Mouse (Mus musculus) hindbrain, embryonic 14.5 days (tissue): Measurements from ENCODE around the gene Il22ra1. TPM values are rescaled to one million over a fixed set of nuclear protein-coding genes. Genes with fewer than 3 reads are reported as not detected.
A peak's percentile ranks its signal among the peaks of the same experiment; 100 is the strongest.

Source experiments
- ATAC-seq: fragments of 200-750 bp; cut with Nextera tagmentation; 2 replicates; pipeline ENCODE4 v1.8.0; 2017; ENCODE audit warnings: moderate number of reproducible peaks, mild to moderate bottlenecking, moderate TSS enrichment, moderate library complexity; ENCODE audit not compliant: low FRiP score
- DNase-seq: peaks from one replicate; pipeline ENCODE4 v3.0.0-alpha.2; 2015; ENCODE audit warnings: low spot score
- H3K27ac ChIP-seq: fragments of 300-500 bp; sonication (generic); 2 replicates; pipeline ENCODE4 v1.5.1; 2014; ENCODE audit warnings: mild to moderate bottlenecking, moderate library complexity
- H3K27me3 ChIP-seq: fragments of 300-500 bp; sonication (generic); 2 replicates; pipeline ENCODE4 v1.6.1; 2014; ENCODE audit warnings: mild to moderate bottlenecking, low read length, mixed read lengths; ENCODE audit not compliant: control insufficient read depth, insufficient read depth
- H3K36me3 ChIP-seq: fragments of 300-500 bp; sonication (generic); replicated peaks from 2 replicates; pipeline ENCODE4 v1.6.1; 2014; ENCODE audit not compliant: control insufficient read depth, insufficient read depth
- H3K4me1 ChIP-seq: fragments of 300-500 bp; sonication (generic); replicated peaks from 2 replicates; pipeline ENCODE4 v1.6.1; 2014; ENCODE audit warnings: antibody characterized with exemption, low read length, mixed read lengths; ENCODE audit not compliant: control insufficient read depth, insufficient read depth
- H3K4me2 ChIP-seq: fragments of 300-500 bp; sonication (generic); replicated peaks from 2 replicates; pipeline ENCODE4 v1.6.1; 2014; ENCODE audit warnings: mild to moderate bottlenecking, moderate library complexity
- H3K4me3 ChIP-seq: fragments of 300-500 bp; sonication (generic); replicated peaks from 2 replicates; pipeline ENCODE4 v1.5.1; 2014; ENCODE audit warnings: mild to moderate bottlenecking, low read length
- H3K9ac ChIP-seq: fragments of 300-500 bp; sonication (generic); 2 replicates; pipeline ENCODE4 v1.6.1; 2014
- H3K9me3 ChIP-seq: fragments of 300-500 bp; sonication (generic); 2 replicates; pipeline ENCODE4 v1.6.1; 2016; ENCODE audit warnings: low read length; ENCODE audit not compliant: control insufficient read depth
- WGBS: fragments of 180-500 bp; shearing (Covaris S2); extraction: QIAGEN DNeasy Blood & Tissue Kit; methylation state at CpG from one replicate; pipeline ENCODE4 v1.1.7; 2014; 5-methylcytosine and 5-hydroxymethylcytosine counted together
- polyA plus RNA-seq: library from polyadenylated mRNA; unstranded; fragments of >200 nt; fragmentation: Nextera tagmentation; extraction: Ambion mirVana; gene quantifications from 2 replicates; pipeline ENCODE4 v1.2.1, GENCODE M21; 2014

Gene Il22ra1
- polyA plus RNA-seq, 1 experiment from 2014 or later: not detected

DNA sequence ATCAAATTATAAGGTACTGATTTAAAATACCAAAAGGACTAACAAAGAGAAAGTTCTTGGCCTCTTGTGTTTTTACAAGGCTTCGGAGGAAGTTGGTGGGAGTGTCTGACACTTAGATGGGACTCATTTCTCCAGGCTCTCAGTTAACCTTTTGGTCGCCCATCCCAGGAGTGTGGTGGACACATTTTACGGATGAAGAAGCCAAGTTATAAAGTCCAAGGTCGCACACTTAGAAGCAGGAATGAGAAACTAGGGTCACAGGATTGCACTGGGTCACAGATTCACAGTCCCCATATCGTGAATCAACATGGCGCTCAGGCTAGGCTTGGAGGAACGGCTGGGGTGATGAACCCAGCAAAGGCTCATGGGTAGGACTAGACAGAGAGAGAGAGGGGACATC, 33.6 kb downstream of the Il22ra1 start:
- no peak overlapping the region for H3K4me3 ChIP-seq
- DNase-seq (no peak), ATAC-seq (no peak)
- H3K4me2 ChIP-seq: no peak overlapping the region
- no peaks in the 10 kb centered on the region for H3K36me3 ChIP-seq
- H3K27me3 ChIP-seq: no peaks in the 10 kb centered on the region
- WGBS: 86% methylated on average over 7 of the region's 7 CpGs
- H3K9ac ChIP-seq: no peak overlapping the region
- H3K27ac ChIP-seq: no peak overlapping the region
- no peaks in the 10 kb centered on the region for H3K9me3 ChIP-seq
- no peaks in the 10 kb centered on the region for H3K4me1 ChIP-seq

GRCm38 (mm10) chr4:135762251-135762906, 34.4 kb downstream of the Il22ra1 start:
- WGBS: 10% methylated on average over 19 of the region's 19 CpGs
- DNase-seq (peak; percentile 35), ATAC-seq (no peak; the same call in 1 of the 2 replicates)
- Histone ChIP-seq H3K4me2 (peak overlapping the region; percentile 47), H3K4me1 (no peaks in the 10 kb centered on the region), H3K27me3 (no peaks in the 10 kb centered on the region), H3K9ac (peak overlapping the region; percentile 16; the same call in 1 of the 2 replicates), H3K36me3 (no peaks in the 10 kb centered on the region), H3K27ac (no peak overlapping the region), H3K4me3 (peak overlapping the region; percentile 14; the same call in 1 of the 2 replicates), H3K9me3 (no peaks in the 10 kb centered on the region)

- 92% methylated on average over 13 of the region's 13 CpGs for WGBS
- no peaks in the 10 kb centered on the region for H3K36me3 ChIP-seq
- ATAC-seq (no peak), DNase-seq (no peak)
- no peak overlapping the region for H3K9ac ChIP-seq
- H3K4me1 ChIP-seq: no peaks in the 10 kb centered on the region
- H3K4me2 ChIP-seq: no peak overlapping the region
- H3K27ac ChIP-seq: no peak overlapping the region
- no peak overlapping the region for H3K4me3 ChIP-seq
- no peaks in the 10 kb centered on the region for H3K27me3 ChIP-seq
- no peaks in the 10 kb centered on the region for H3K9me3 ChIP-seq
Measured at GRCm38 (mm10) chr4:135764700-135765099, 36.7 kb downstream of the Il22ra1 start.

DNA sequence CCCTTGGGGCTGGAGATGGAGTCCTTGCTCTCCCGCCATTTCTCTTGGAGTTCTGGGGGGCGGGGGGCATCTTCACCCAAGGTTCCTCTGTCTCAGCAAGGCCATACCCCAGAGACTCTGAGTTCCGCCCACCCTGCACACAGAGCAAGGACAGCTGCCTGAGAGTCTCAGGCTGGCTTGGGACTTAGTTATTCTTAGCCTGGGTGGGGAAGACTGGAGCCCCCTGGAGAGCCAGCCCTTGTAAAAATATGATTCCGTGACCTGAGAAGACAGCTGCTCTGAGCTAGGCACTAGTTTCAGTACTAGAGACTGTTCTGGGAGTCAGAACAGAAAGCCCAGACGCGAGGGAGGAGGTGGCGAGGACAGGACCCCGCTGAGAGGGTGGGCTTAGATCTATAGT, 37.7 kb downstream of the Il22ra1 start:
- Histone ChIP-seq H3K4me1 (no peaks in the 10 kb centered on the region), H3K27ac (no peak overlapping the region), H3K4me2 (no peak overlapping the region), H3K9ac (no peak overlapping the region), H3K36me3 (no peaks in the 10 kb centered on the region), H3K9me3 (no peaks in the 10 kb centered on the region), H3K4me3 (no peak overlapping the region), H3K27me3 (no peaks in the 10 kb centered on the region)
- 83% methylated on average over 8 of the region's 8 CpGs for WGBS
- no peak for DNase-seq
- no peak for ATAC-seq

DNA sequence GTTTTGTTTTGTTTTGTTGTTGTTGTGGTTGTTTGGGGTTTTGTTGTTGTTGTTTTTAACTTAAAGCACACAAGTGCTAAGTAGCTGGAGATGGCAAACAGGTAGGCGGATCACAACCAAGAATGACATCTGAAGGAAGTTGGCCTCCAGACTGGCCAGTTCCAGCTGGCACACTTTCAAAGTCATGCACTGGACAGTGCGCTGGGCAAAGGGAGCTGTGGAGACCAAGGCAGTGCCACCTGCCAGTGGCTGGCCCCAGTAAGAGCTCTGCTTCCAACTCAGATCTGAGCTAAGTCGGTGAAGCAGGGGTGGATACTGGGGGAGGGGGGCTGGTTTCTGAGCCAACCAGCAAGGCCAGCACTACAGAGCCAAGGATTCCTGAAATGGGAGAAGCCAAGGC, 39.0 kb downstream of the Il22ra1 start:
- Histone ChIP-seq H3K36me3 (no peaks in the 10 kb centered on the region), H3K4me2 (no peak overlapping the region), H3K4me1 (no peaks in the 10 kb centered on the region), H3K9ac (no peak overlapping the region), H3K27ac (no peak overlapping the region), H3K9me3 (no peaks in the 10 kb centered on the region), H3K4me3 (no peak overlapping the region), H3K27me3 (no peaks in the 10 kb centered on the region)
- ATAC-seq (no peak), DNase-seq (no peak)
- 70% methylated on average over 3 of the region's 3 CpGs for WGBS

DNA sequence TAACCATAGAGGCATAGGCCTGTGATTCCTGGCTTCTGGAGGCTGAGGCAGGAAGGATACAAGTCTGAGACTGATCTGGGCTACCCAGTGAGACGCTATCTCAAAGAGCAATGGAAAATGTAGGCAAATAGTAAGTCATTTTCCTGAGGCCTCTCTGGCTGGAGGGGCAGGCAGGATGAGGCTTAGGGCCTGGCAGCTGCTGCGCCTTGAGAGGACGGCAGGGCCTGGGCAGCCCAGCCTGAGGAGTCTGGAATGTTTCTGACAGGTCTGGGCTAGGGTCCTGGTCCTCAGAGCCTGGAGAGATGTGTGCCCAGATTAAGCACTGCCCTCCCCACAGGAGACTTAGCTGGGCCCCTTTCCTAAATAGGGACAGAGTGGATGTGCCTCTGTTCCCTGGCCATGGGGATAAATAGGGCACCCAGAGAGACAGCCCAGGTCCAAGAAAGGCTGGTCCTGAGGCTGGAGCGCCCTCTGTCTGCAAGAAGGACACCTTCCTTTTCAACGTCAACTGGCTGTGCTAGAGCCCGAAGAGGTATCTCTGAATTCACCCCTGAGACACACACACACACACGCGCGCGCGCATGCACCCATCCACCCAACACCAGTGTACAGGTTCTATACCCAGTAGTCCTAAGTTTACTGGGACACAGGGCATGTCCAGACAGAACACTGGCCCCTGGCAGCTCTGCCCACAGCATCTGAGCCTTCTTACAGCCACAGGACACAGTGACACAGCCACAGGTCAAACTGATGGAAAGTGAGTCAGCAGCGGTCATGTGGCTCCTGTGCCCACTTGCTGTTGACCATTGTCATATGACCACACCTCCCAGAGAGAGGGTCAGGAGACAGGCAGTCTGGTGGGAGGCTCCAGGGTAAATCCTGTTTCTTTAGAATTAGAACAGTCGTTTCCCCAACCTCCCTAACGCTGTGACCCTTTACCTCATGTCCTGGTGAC, 40.9 kb downstream of the Il22ra1 start:
- no peak overlapping the region for H3K27ac ChIP-seq
- H3K9ac ChIP-seq: no peak overlapping the region
- no peaks in the 10 kb centered on the region for H3K36me3 ChIP-seq
- H3K4me2 ChIP-seq: no peak overlapping the region
- no peaks in the 10 kb centered on the region for H3K9me3 ChIP-seq
- no peak overlapping the region for H3K4me3 ChIP-seq
- WGBS: 69% methylated on average over 14 of the region's 14 CpGs
- no peaks in the 10 kb centered on the region for H3K4me1 ChIP-seq
- DNase-seq: peak; percentile 30
- H3K27me3 ChIP-seq: no peaks in the 10 kb centered on the region
- ATAC-seq: no peak; the same call in 1 of the 2 replicates

- Histone ChIP-seq H3K27me3 (no peaks in the 10 kb centered on the region), H3K4me2 (no peak overlapping the region), H3K9me3 (no peaks in the 10 kb centered on the region), H3K9ac (no peak overlapping the region), H3K36me3 (no peaks in the 10 kb centered on the region), H3K4me3 (no peak overlapping the region), H3K27ac (no peak overlapping the region), H3K4me1 (no peaks in the 10 kb centered on the region)
- DNase-seq: no peak
- WGBS: 88% methylated on average over 18 of the region's 18 CpGs
- ATAC-seq: no peak
Measured at GRCm38 (mm10) chr4:135770611-135771305, 42.8 kb downstream of the Il22ra1 start.

DNA sequence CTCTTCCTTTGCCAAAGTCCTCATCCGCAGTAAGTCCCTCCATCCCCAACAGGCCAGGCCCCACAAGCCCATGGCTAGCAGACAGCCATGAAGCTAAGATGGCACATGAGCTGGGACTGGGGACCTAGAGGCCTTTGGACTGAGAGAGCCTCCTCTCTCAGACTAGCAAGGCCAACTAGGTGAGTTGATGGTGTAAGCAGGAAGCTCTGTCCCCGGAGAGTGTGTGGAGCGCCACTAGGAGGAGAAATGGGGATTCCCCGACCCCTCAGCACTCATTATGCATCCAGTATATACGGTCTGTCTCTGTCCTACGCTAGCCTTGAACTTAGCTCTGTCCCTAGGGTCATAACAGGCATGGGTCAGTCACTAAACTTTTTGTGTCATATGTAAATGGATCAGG, 43.6 kb downstream of the Il22ra1 start:
- no peak for DNase-seq
- no peak overlapping the region for H3K4me2 ChIP-seq
- WGBS: 83% methylated on average over 6 of the region's 6 CpGs
- no peaks in the 10 kb centered on the region for H3K9me3 ChIP-seq
- no peaks in the 10 kb centered on the region for H3K4me1 ChIP-seq
- H3K27me3 ChIP-seq: no peaks in the 10 kb centered on the region
- no peak overlapping the region for H3K4me3 ChIP-seq
- H3K27ac ChIP-seq: no peak overlapping the region
- no peaks in the 10 kb centered on the region for H3K36me3 ChIP-seq
- no peak for ATAC-seq
- no peak overlapping the region for H3K9ac ChIP-seq

DNA sequence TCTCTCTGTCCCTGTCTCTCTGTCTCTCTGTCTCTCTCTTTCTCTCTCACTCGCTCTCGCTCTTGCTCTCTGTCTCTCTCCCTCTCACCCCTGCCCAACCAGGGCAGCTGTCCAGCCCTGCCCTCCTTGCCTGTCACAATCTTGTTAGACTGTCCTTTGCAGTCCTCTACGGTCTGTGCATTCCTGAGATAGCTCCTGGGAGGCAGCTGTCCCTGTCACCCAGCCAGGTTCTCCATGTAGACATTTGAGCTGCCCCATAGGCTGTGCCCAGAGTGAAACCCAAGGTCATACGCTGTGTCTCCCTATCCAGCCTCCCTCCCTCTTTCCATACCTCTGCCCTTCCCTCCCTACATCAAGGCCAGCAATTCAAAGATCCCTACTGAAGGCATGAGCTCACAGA, 44.7 kb downstream of the Il22ra1 start:
- H3K36me3 ChIP-seq: no peaks in the 10 kb centered on the region
- ATAC-seq: no peak
- 74% methylated on average over 4 of the region's 4 CpGs for WGBS

More for the DNA sequence above, 44.7 kb downstream of the Il22ra1 start:
- Histone ChIP-seq H3K9me3 (no peaks in the 10 kb centered on the region), H3K27ac (no peak overlapping the region), H3K27me3 (no peaks in the 10 kb centered on the region), H3K4me2 (no peak overlapping the region), H3K9ac (no peak overlapping the region), H3K4me1 (no peaks in the 10 kb centered on the region), H3K4me3 (no peak overlapping the region)
- DNase-seq: no peak
